ENCODE assay signal across 8 mouse cellular contexts in genomic region chr1:156558950-156559640, GRCm38 (mm10). TPM values are rescaled to one million over a fixed set of nuclear protein-coding genes. Genes with fewer than 3 reads are reported as not detected.
DNase-seq lines count a peak whose midpoint lies in the region; ATAC-seq and TF ChIP-seq lines count a peak whose summit lies in the region.

No protein-coding gene starts in this region.

- under 1% methylated on average over 61 of the region's 66 CpGs for WGBS in forebrain, embryonic 16.5 days
- under 1% methylated on average over 64 of the region's 66 CpGs for WGBS in hindbrain, embryonic 10.5 days

- H3K27me3 ChIP-seq in MEL (ENCODE audit: control insufficient read depth in 1 of 2, insufficient read depth in 2 of 2, low read length in 2 of 2), result no peaks in the 10 kb centered on the region
- H3K27me3 ChIP-seq in forebrain, embryonic 16.5 days (replicated peaks; ENCODE audit: control insufficient read depth, insufficient read depth, low read length), result no peaks in the 10 kb centered on the region
- H3K27me3 ChIP-seq in hindbrain, embryonic 10.5 days (ENCODE audit: insufficient read depth, poor library complexity, severe bottlenecking), result peaks cover 3% of the 10 kb centered on the region; the same call in 1 of the 2 replicates

- H3K27ac ChIP-seq in MEL (ENCODE audit: control insufficient read depth, low read depth, low read length), result peak overlapping the region; percentile 65
- H3K27ac ChIP-seq in forebrain, embryonic 16.5 days (ENCODE audit: low read length), result peak overlapping the region; percentile 98
- peak overlapping the region; percentile 98 for H3K27ac ChIP-seq in hindbrain, embryonic 10.5 days

- no peak for TF ChIP-seq RAD21 in MEL (IDR thresholded peaks at IDR 0.05; ENCODE audit: low read depth, low read length)

- H3K9ac ChIP-seq in MEL (ENCODE audit: control insufficient read depth, low read depth, low read length, poor library complexity, severe bottlenecking), result peak overlapping the region; percentile 100
- H3K9ac ChIP-seq in forebrain, embryonic 16.5 days (replicated peaks; ENCODE audit: low read depth, low read length), result peak overlapping the region; percentile 98

- H3K4me3 ChIP-seq in MEL (ENCODE audit: control insufficient read depth in 1 of 2, insufficient read depth in 1 of 2, low read depth in 2 of 2, low read length in 2 of 2), result peak overlapping the region; percentile 74 to 91
- peak overlapping the region; percentile 97 for H3K4me3 ChIP-seq in forebrain, embryonic 16.5 days (replicated peaks; ENCODE audit: low read length)
- H3K4me3 ChIP-seq in hindbrain, embryonic 10.5 days, result peak overlapping the region; percentile 78

- peaks cover 0 to 5% of the 10 kb centered on the region in 2 experiments; a peak in 2 of 4 replicates for H3K4me1 ChIP-seq in MEL (ENCODE audit: control insufficient read depth in 1 of 2, insufficient read depth in 2 of 2, low read length in 2 of 2)
- H3K4me1 ChIP-seq in forebrain, embryonic 16.5 days (replicated peaks; ENCODE audit: control insufficient read depth, insufficient read depth, low read length), result peaks cover 7% of the 10 kb centered on the region
- H3K4me1 ChIP-seq in hindbrain, embryonic 10.5 days (replicated peaks), result peaks cover 23% of the 10 kb centered on the region

- H3K9me3 ChIP-seq in MEL (replicated peaks; ENCODE audit: insufficient read depth, low read length), result no peaks in the 10 kb centered on the region
- no peaks in the 10 kb centered on the region for H3K9me3 ChIP-seq in forebrain, embryonic 16.5 days (ENCODE audit: control insufficient read depth, low read length)
- no peaks in the 10 kb centered on the region for H3K9me3 ChIP-seq in hindbrain, embryonic 10.5 days

- no peak for TF ChIP-seq EP300 in MEL (IDR thresholded peaks at IDR 0.05; ENCODE audit: low read depth in 1 of 2, low read length in 2 of 2)

- no peak for TF ChIP-seq POLR2A in MEL (IDR thresholded peaks at IDR 0.05; ENCODE audit: control insufficient read depth in 1 of 2, insufficient read depth in 1 of 2, low read depth in 1 of 2, low read length in 2 of 2, poor library complexity in 1 of 2)

- TF ChIP-seq CTCF in MEL (IDR thresholded peaks at IDR 0.05 in 2 of 3, conservative IDR thresholded peaks at IDR 0.05 in 1 of 3; ENCODE audit: control insufficient read depth in 1 of 3, insufficient read depth in 1 of 3, low read depth in 2 of 3, low read length in 3 of 3, poor library complexity in 1 of 3, severe bottlenecking in 1 of 3), result no peak

- peak overlapping the region; percentile 69 for H3K4me2 ChIP-seq in forebrain, embryonic 16.5 days (ENCODE audit: low read length)

- DNase-seq in MEL (ENCODE audit: low read depth, low spot score), result peak; percentile 51
- DNase-seq in cerebellum, adult 18-20 months, result peak; percentile 53 to 74
- DNase-seq in hindbrain, embryonic 10.5 days (ENCODE audit: low spot score), result peak; percentile 69
- DNase-seq in layer of hippocampus, postnatal 14 days (ENCODE audit: low spot score in 2 of 2), result peak; percentile 65 to 74
- peak; percentile 60 for DNase-seq in lung, postnatal 10 days
- peak; percentile 69 for DNase-seq in retina, postnatal 1 day
- peak; percentile 53 for DNase-seq in urinary bladder, adult 2 months (ENCODE audit: low spot score)

- H3K79me2 ChIP-seq in MEL (ENCODE audit: control insufficient read depth, insufficient read depth, low read length, poor library complexity), result peaks cover 38% of the 10 kb centered on the region

- peak; percentile 56 for ATAC-seq in forebrain, embryonic 16.5 days

- peaks cover 2 to 9% of the 10 kb centered on the region in 2 experiments for H3K36me3 ChIP-seq in MEL (ENCODE audit: control insufficient read depth in 1 of 2, insufficient read depth in 2 of 2, low read length in 2 of 2)
- H3K36me3 ChIP-seq in forebrain, embryonic 16.5 days (ENCODE audit: control insufficient read depth, insufficient read depth), result no peaks in the 10 kb centered on the region
- H3K36me3 ChIP-seq in hindbrain, embryonic 10.5 days, result no peaks in the 10 kb centered on the region

TF ChIP-seq in MEL, 35 proteins besides CTCF, POLR2A, EP300 and RAD21:
- TF ChIP-seq BHLHE40 (IDR thresholded peaks at IDR 0.05; ENCODE audit: borderline replicate concordance, low read depth, low read length), result peak; percentile 23; the same call in 1 of the 2 replicates
- no peak for TF ChIP-seq TCF12 (IDR thresholded peaks at IDR 0.05; ENCODE audit: low read depth, low read length)
- no peak for TF ChIP-seq TAL1 (IDR thresholded peaks at IDR 0.05; ENCODE audit: low read length)
- TF ChIP-seq SIN3A (IDR thresholded peaks at IDR 0.05; ENCODE audit: low read length), result peak; percentile 33; the same call in 1 of the 2 replicates
- no peak for TF ChIP-seq KAT2A (conservative IDR thresholded peaks at IDR 0.05; ENCODE audit: low read depth, low read length)
- 0 out of 2 replicates have a peak, but pooled peaks have one; percentile 55 for TF ChIP-seq UBTF (IDR thresholded peaks at IDR 0.05; ENCODE audit: borderline replicate concordance, insufficient read depth, low read depth, low read length)
- TF ChIP-seq MXI1 (IDR thresholded peaks at IDR 0.05; ENCODE audit: low read depth, low read length), result no peak; the same call in 1 of the 2 replicates

RNA-seq across cellular contexts. Expression of gene Abl2, which starts 0.5 kb away (rescaled TPM):
- total RNA-seq in MEL (2012; rRNA removed), result 13.8 and 16.0 TPM in 2 replicates
- 10 to 100 TPM in 1 of 2 experiments, not detected in 1; 17.5 TPM for polyA plus RNA-seq in MEL (2012; ENCODE audit: insufficient read depth in 1 of 2, insufficient read length in 2 of 2, low read depth in 1 of 2, low replicate concordance in 2 of 2, missing spikeins in 1 of 2)
- 7.4 TPM in 2 replicates for polyA plus RNA-seq in forebrain, embryonic 16.5 days (2015; fragmentation: Nextera tagmentation; extraction: Ambion mirVana)
- polyA plus RNA-seq in hindbrain, embryonic 10.5 days (2016; fragmentation: Nextera tagmentation; extraction: Ambion mirVana), result 5.1 and 5.3 TPM in 2 replicates
- 10 to 100 TPM; 79.8 to 80.3 TPM for total RNA-seq in layer of hippocampus, postnatal 14 days (2021)
- polyA plus RNA-seq in urinary bladder, adult 2 months (2012; rRNA removed), result 7.0 and 9.0 TPM in 2 replicates

RNA-seq across cellular contexts. Expression of gene Gm10031, which starts 35.3 kb away (rescaled TPM):
- 12.5 and 15.8 TPM in 2 replicates for total RNA-seq in MEL (2012; rRNA removed)
- 10 to 100 TPM in 1 of 2 experiments, not detected in 1; 10.6 TPM for polyA plus RNA-seq in MEL (2012; ENCODE audit: insufficient read depth in 1 of 2, insufficient read length in 2 of 2, low read depth in 1 of 2, low replicate concordance in 2 of 2, missing spikeins in 1 of 2)
- 0.73 and 1.3 TPM in 2 replicates for polyA plus RNA-seq in forebrain, embryonic 16.5 days (2015; fragmentation: Nextera tagmentation; extraction: Ambion mirVana)
- 0.35 and 0.54 TPM in 2 replicates for polyA plus RNA-seq in hindbrain, embryonic 10.5 days (2016; fragmentation: Nextera tagmentation; extraction: Ambion mirVana)
- total RNA-seq in layer of hippocampus, postnatal 14 days (2021), result 10 to 100 TPM; 44.0 to 49.0 TPM
- polyA plus RNA-seq in urinary bladder, adult 2 months (2012; rRNA removed), result 5.1 and 5.9 TPM in 2 replicates

Comparison
In these comparisons a context has a peak if more than half of its experiments do, and no peak if none do; other contexts are left out.
1. Peak in every context shown above with its lines: DNase-seq, ATAC-seq, H3K4me3 ChIP-seq and H3K27ac ChIP-seq.